Mouse (Mus musculus): Measurements from ENCODE around the gene Bicc1.
"Not testable (repeated sequence)": the region's sequence is repeated elsewhere in the genome, so short reads cannot be mapped to it uniquely, and the experiment has no call there.

Gene Bicc1

GRCm38 (mm10) chr10:70949254-70950104, 210.0 kb downstream of the Bicc1 start:
- DNase-seq (ENCODE audit: low spot score in 2 of 2), result no peak

- DNase-seq (ENCODE audit: low spot score in 2 of 2), result no peak
Observed at GRCm38 (mm10) chr10:70948276-70948675, 211.2 kb downstream of the Bicc1 start.

- not testable (repeated sequence) for DNase-seq (ENCODE audit: low spot score in 2 of 2)
Observed at GRCm38 (mm10) chr10:70946121-70946520, 213.4 kb downstream of the Bicc1 start.

GRCm38 (mm10) chr10:70945076-70945475, 214.4 kb downstream of the Bicc1 start:
- no peak for DNase-seq (ENCODE audit: low spot score in 2 of 2)

GRCm38 (mm10) chr10:70941623-70942022, 217.9 kb downstream of the Bicc1 start:
- no peak for DNase-seq (ENCODE audit: low spot score in 2 of 2)

- peak in 1 of 2 experiments; percentile 67 for DNase-seq (ENCODE audit: low spot score in 2 of 2)
Observed at GRCm38 (mm10) chr10:70939751-70940150, 219.7 kb downstream of the Bicc1 start.

- no peak for DNase-seq (ENCODE audit: low spot score in 2 of 2)
Observed at GRCm38 (mm10) chr10:70937450-70937849, 222.1 kb downstream of the Bicc1 start.

GRCm38 (mm10) chr10:70936008-70936407, 223.5 kb downstream of the Bicc1 start:
- DNase-seq (ENCODE audit: low spot score in 2 of 2), result no peak

- DNase-seq (ENCODE audit: low spot score in 2 of 2), result no peak
Observed at GRCm38 (mm10) chr10:70926126-70926525, 233.4 kb downstream of the Bicc1 start.

- DNase-seq (ENCODE audit: low spot score in 2 of 2), result no peak
Observed at GRCm38 (mm10) chr10:70924348-70924747, 235.2 kb downstream of the Bicc1 start.

GRCm38 (mm10) chr10:70923936-70924335, 235.6 kb downstream of the Bicc1 start:
- no peak for DNase-seq (ENCODE audit: low spot score in 2 of 2)

- DNase-seq (ENCODE audit: low spot score in 2 of 2), result peak in 1 of 2 experiments; percentile 57
Observed at GRCm38 (mm10) chr10:70921481-70921880, 238.0 kb downstream of the Bicc1 start.

GRCm38 (mm10) chr10:70919851-70920250, 239.6 kb downstream of the Bicc1 start:
- no peak for DNase-seq (ENCODE audit: low spot score in 2 of 2)

- DNase-seq (ENCODE audit: low spot score in 2 of 2), result peak in 1 of 2 experiments; percentile 48
Observed at GRCm38 (mm10) chr10:70919031-70919663, 240.4 kb downstream of the Bicc1 start.

- DNase-seq (ENCODE audit: low spot score in 2 of 2), result peak in 1 of 2 experiments; percentile 59
Observed at GRCm38 (mm10) chr10:70916697-70917096, 242.8 kb downstream of the Bicc1 start.

GRCm38 (mm10) chr10:70915096-70915495, 244.4 kb downstream of the Bicc1 start:
- peak in 1 of 2 experiments; percentile 36 for DNase-seq (ENCODE audit: low spot score in 2 of 2)

GRCm38 (mm10) chr10:70903936-70904335, 255.6 kb downstream of the Bicc1 start:
- no peak for DNase-seq (ENCODE audit: low spot score in 2 of 2)

GRCm38 (mm10) chr10:70902751-70903485, 256.6 kb downstream of the Bicc1 start:
- DNase-seq (ENCODE audit: low spot score in 2 of 2), result no peak

GRCm38 (mm10) chr10:70901193-70901875, 258.2 kb downstream of the Bicc1 start:
- no peak for DNase-seq (ENCODE audit: low spot score in 2 of 2)

GRCm38 (mm10) chr10:70895891-70896290, 263.6 kb downstream of the Bicc1 start:
- no peak for DNase-seq (ENCODE audit: low spot score in 2 of 2)

- no peak for DNase-seq (ENCODE audit: low spot score in 2 of 2)
Observed at GRCm38 (mm10) chr10:70878046-70878445, 281.5 kb downstream of the Bicc1 start.

- no peak for DNase-seq (ENCODE audit: low spot score in 2 of 2)
Observed at GRCm38 (mm10) chr10:70877631-70878030, 281.9 kb downstream of the Bicc1 start.
